Mouse (Mus musculus): Measurements from ENCODE around the gene Chd3.

DNA sequence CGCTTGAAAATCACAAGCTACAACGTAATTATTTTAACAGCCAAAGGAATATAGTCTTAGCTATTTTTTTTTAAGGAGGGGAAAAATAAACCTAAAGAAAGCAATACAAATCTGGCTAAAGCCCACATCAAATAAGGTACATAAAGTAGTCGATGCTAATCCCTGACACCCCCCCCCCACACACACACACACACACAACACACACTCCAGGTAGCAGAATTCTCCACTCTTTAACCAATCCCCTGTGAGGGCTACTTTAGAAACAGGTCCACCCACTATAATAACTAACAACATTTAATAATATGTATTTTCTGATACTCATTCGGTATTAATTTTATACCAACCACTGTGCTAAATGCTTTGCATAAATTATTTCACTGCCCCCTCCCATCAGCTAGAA lies 47.3 kb upstream of the Chd3 start:
- no peak for TF ChIP-seq GATA1 (IDR thresholded peaks at IDR 0.05; ENCODE audit: borderline replicate concordance, low read length)
- no peak for TF ChIP-seq FLI1 (IDR thresholded peaks at IDR 0.05; ENCODE audit: low read length)
